Mouse (Mus musculus) A20 (cell line): ENCODE measurements around the gene 6430628N08Rik.

Source experiments
- DNase-seq: peaks from one replicate; pipeline ENCODE4 v3.0.0-alpha.2; 2011; ENCODE audit warnings: low read depth, low spot score

The 6430628N08Rik gene

DNA sequence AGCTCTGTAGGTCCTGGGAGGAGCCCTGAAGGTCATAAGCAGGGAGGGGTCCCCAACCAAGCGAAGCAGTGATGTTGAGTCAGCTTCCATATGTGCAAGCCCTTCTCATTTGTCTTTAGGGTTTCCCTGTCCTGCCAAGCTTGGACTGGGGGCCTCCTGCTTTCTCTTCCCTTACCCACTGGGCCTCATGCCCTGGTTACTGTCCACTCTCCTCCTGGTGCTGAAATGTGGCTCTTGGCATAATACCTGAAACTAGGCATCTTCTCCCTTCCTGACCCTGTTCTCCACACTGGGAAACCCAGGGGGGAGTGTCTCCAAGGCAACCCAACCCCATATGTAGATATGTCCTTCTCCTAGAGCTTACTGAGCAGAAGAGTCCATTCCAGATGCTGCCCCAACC lies 3.6 kb upstream of the 6430628N08Rik start:
- DNase-seq, result peak; percentile 11

DNA sequence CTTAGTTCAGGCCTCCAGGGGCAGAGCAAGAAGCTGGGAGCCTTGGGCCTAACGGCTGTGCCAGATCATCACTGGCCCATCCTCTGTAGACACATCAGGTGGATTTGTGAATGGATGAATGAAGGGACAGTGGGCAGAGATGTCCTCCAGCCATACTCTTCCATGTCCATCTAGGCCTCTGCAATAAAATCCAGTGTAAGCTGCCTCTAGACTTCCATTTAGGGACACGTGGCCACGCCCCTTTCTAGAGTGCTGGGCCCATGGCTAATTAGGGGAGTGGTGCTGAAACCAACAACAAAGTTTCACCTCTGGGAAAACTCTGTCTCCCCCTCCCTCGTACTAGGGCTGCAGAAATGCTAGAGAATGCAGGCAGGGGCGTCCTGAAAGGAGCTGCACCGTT lies 399 bp upstream of the 6430628N08Rik start:
- no peak for DNase-seq

DNA sequence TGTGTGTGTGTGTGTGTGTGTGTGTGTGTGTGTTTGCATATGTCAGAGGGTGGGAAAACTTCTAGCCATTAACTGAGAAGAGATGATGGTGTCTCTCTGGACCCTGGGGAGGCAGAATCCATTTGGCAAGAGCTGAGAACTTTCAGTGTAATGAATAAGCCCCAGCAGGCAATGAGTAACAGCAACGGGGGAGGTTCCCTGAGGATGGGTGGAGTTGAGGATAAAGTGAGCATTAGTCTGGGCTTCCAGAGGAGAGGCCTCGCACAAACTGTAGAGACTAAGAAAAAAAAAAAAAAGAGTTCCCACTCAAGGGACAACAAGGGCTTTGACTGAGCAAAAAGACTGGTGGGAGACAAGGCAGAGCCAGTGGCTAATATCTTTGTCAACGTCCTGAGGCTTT lies 3.8 kb downstream of the 6430628N08Rik start:
- no peak for DNase-seq

DNA sequence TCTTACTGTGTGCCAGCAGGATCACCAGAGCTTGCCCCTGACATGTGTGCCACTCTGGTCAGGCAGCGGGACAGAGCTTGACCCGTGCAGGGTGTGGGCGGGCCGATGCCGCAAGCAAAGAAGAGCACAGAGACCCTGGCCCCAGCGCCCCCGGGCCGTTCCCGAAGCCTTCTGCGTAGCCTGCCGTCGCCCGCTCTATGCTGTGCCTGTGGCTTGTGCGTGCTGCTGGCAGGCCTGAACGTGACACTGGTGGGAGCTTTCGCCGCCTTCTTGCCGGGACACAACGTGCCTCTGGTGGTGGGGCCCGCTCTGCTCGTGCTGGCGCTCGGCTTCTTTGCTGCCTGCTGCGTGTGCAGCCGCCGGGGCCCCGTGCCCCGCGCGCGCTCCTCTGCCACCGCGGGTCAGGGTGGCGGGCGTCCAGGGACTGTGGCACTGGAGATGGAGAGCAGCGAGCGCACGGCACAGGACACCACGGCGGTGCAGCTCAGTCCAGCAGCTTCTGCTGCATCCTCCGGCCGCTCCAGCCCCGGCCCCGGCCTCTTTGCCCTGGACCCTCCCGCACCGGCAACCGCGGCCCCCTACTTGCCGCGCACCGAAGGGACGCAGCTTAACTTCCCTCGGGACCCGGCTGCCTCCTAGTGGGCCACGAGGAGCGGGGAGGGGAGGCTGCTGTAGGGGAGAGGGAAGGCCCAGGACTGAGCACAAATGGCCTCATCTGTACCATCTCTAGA lies 7.6 kb downstream of the 6430628N08Rik start:
- no peak for DNase-seq

- peak; percentile 76 for DNase-seq
Measured at GRCm38 (mm10) chr4:115902816-115903215, 12.4 kb downstream of the 6430628N08Rik start.

DNA sequence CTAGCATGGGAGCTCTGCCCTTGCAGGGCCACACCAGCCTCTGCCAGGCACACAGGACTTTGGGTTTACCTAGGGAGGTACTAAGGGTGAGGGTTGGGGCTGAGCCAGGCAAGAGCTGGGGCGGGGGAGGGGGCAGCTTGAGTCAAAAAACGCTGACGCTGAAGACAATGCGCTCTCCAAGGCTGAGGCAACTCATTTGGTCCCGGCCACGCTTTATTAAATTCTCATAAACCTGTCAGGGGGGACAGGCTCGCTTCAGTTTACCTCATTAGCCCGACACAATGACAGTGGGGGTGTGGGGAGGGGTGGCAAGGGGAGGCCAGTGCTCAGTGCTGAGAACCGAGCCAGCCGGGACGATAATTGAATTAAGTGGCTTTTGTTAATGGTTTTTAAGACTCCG lies 13.9 kb downstream of the 6430628N08Rik start:
- DNase-seq, result no peak

- DNase-seq, result no peak
Measured at GRCm38 (mm10) chr4:115905701-115906100, 15.2 kb downstream of the 6430628N08Rik start.

GRCm38 (mm10) chr4:115906791-115907190 lies 16.3 kb downstream of the 6430628N08Rik start:
- DNase-seq, result no peak

DNA sequence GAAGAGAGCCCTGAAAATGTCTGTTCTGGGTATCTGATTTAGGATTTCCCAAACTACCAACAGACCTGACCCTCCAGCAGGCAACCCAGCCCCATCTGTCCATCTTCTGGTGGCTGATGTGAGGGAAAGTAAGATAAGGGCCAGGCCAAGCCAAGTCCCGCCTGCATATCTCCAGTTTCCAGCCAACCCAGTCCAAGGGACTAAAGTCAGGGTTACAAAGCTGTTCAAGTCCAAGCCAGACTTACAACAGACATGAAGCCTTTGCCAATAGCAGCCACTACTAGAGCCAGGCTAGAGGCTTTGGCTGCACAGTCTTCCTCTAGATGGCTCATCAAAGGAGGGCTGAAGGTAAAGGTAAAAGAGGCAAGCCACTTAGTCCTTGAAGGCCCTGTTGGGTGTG lies 17.5 kb downstream of the 6430628N08Rik start:
- no peak for DNase-seq

GRCm38 (mm10) chr4:115908641-115909040 lies 18.2 kb downstream of the 6430628N08Rik start:
- DNase-seq, result no peak

DNA sequence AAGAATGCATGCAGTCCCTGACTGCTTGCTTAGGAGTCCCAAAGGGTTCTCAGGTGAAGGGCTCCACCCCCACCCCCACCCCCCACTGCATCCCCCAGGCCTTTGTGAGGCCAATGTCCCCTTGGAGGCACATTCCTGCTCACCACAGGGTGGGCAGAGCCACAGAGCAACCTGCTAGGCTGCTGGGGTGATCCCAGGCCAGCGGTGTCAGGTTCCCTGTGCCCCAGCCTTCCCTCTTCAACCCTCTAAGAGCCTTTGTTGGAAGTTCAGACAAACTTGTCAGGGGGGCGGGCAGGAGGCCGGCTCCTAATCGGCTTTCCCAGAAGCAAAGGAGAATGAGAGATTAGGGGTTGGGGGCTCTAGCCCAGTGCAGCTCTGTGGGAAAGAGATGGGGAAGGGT lies 21.1 kb downstream of the 6430628N08Rik start:
- no peak for DNase-seq

DNA sequence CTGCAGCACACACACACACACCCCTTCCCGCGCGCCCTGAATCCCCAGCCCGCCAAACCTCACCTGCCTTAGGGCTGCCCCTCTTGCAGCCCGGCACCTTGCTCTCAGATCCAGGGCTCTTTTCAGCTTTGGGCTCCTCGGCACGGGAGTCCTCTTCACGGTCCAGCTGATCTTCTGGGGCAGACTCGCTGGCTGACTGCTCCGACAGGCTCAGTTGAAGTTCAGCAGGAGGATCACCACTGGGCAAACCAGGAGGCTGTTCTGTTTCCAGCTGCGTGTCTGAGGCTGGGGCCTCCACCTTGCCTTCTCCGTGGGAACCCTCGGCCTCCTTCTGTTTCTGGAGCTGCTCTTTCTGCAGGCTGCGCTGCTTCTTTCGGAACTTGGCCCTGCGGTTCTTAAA lies 29.4 kb downstream of the 6430628N08Rik start:
- no peak for DNase-seq

GRCm38 (mm10) chr4:115922688-115923087 lies 32.2 kb downstream of the 6430628N08Rik start:
- no peak for DNase-seq

DNA sequence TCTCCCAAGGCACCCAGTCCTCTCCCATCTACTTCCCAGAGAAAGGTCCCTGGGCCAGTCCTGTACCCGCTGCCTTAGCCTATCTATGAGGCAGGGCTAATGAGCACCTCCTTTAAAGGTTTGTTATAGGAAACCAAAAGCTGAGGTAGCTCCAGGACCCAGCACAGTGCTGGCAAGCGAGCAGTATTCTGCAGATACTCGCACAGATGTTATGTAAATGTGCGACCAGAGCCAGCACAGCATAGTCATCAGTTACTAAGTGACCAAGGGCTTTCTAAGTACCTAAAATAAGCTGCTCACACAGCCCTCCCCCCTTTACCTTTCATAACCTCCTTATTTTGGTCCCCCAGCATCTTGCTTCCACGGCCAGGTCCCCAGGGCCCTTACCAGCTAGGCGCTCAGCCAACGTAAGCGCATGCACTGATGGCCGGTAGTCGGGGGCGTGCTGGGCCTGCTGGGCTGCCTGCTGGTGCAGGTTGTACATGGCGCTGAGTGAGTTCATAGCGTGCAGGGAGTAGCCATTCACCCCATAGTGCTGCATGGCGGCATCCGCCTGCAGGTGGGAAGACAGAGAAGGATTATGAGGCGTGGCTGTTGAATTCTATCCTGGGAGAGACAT lies 32.9 kb downstream of the 6430628N08Rik start:
- DNase-seq, result no peak

DNA sequence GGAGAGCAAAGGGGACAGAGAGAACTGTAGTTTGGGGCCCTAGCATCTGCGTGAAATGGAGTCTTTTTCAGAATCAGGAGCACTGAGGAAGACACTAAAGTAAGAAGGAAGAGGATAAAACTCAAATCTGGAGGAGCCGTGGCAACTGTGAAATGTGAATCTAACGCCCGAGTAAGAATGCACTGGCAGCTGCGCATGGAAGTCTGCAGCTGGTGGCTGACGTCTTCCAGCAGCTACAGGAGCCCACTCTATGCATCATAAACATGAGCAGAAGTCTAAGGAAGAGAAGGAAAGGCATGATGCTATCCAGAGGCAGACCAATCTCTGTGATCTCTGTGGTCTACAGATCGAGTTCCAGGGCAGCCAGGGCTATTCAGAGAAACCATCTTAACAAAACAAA lies 37.2 kb downstream of the 6430628N08Rik start:
- no peak for DNase-seq

GRCm38 (mm10) chr4:115931556-115932088 lies 41.2 kb downstream of the 6430628N08Rik start:
- no peak for DNase-seq

DNA sequence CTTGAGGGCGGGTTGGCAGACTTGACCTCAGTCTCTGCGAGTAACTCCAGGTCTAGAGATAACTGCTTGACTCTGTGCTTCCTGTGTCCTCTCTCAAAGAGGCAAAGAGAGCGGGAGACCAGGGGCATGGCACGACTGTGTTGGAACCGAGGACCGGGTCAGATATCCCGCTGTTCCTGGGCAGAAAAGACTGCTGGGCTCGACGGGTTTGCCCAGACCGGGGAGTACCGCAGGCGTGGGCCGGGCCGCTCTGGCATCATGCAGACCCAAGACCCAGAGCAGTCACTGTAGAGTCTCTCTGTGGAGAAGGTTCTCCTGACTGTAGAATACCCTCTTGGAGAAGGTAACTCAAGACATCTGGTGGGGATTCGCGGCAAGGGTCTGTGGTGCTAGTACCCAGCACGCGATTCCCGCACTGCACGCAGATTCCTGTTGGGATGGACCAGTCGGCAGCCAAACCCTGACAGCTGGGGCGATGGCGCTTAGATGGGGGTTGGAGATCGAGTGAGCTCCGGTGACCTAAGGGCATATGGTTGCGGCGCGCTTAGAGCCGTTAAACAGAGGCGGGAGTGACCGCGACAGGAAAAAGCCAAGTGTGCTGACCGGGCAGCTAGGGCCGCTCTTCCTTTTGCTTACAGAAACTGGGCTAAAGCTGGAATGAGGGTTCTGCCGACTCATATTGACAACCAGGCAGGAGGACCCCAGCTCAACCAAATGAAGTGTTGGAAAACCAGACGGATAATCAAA lies 45.5 kb downstream of the 6430628N08Rik start:
- no peak for DNase-seq

DNA sequence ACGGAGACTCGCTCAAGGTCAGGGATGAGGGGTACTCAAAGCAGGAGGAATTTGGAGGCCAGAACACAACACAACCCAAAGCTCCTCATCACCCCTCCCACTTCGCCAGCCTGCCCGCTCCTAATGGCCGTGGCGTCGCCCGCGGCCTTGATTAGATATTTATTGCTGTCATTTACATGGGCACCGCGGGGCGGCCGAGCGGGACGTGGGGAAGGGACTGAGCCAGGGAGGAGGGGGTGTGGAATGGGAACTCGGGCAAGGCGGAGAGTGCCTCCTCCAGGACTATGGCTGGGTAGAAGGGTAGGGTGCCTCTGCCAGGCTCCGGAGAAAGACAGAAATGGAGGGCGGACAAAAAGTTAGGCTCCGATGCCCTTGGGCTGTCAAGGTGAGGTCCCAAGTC lies 46.2 kb downstream of the 6430628N08Rik start:
- DNase-seq, result no peak

DNA sequence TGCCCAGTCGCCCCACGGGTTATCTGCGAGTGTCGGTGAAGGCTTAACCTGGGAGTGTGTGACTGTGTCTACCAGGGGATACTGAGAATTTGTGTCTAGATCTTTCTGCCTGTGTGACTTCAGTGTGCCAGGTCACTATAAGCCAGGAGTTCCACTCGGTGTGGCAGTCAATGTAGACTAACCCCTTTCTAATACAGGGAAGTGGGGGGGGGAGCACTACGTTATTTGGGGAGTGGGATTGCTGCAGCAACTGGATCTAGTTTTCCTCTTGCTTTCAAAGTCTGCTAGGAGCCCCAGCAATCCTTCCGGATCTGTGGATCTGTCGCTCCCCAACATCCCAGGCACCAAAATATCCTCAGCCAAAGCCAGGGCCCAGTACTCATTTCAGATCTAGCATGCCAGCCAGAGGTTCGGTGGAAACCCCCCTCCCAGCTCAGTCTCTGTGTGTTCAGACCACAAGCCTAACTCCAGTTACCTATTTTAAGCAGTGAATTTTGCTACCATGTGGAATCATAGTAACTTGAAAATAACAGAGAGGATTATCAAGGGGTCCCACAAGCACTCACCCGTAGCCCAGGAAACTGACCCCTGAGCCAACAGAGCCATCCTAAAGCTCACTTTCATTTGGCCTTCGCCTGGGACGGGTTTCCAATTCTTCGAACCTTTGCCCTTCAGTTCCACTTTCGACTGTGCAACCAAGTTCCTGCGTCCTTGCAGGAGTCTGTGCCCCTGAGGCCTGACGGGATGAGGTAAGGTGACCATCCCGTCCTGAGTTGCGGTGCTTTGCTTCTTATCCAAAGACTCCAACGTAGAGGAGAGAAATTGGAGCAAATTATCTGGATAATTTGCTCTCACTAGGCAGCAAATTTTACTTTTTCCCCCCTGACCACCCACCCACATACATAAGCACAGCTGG lies 46.9 kb downstream of the 6430628N08Rik start:
- DNase-seq, result no peak

- no peak for DNase-seq
Measured at GRCm38 (mm10) chr4:115938276-115939160, 48.1 kb downstream of the 6430628N08Rik start.
